Mouse (Mus musculus): ENCODE measurements around the gene Tfpi. TPM values are rescaled to one million over a fixed set of nuclear protein-coding genes. Genes with fewer than 3 reads are reported as not detected.
"Not testable (repeated sequence)": the region's sequence is repeated elsewhere in the genome, so short reads cannot be mapped to it uniquely, and the experiment has no call there.

Gene Tfpi
- total RNA-seq (2021), result 1 to 10 TPM; 3.8 to 4.4 TPM
- long read RNA-seq, experiment 1, partial matches to known transcripts, result 0 of 4 reads
- long read RNA-seq, experiment 1, other reads (novel, unspliced or antisense), result 2 of 4 reads
- long read RNA-seq, experiment 2, partial matches to known transcripts, result 0 of 4 reads
- long read RNA-seq, experiment 2, other reads (novel, unspliced or antisense), result 2 of 4 reads

- no peak for DNase-seq (ENCODE audit: extremely low spot score in 1 of 2, low spot score in 2 of 2)
- intact Hi-C loops (cut with DNase I), result no loop called here
- TF ChIP-seq CTCF (IDR thresholded peaks at IDR 0.05), result no peak
- H3K4me3 ChIP-seq, result peak within 1 kb of the TSS; percentile 6; the same call in 1 of the 2 replicates
- peak within 1 kb of the TSS; percentile 15; the same call in 1 of the 2 replicates for H3K27ac ChIP-seq
These were observed at the start of gene Tfpi for GRCm38 (mm10) chr2:84476577-84476976. Gene Tfpi, minus strand, starts transcription at chr2:84476775.

GRCm38 (mm10) chr2:84526221-84526620, 49.6 kb upstream of the Tfpi start:
- H3K27ac ChIP-seq, result no peak overlapping the region
- TF ChIP-seq CTCF (IDR thresholded peaks at IDR 0.05), result no peak
- intact Hi-C loops (cut with DNase I), result no loop called here
- no peak overlapping the region for H3K4me3 ChIP-seq
- no peak for DNase-seq (ENCODE audit: extremely low spot score in 1 of 2, low spot score in 2 of 2)

GRCm38 (mm10) chr2:84525806-84526205, 49.2 kb upstream of the Tfpi start:
- TF ChIP-seq CTCF (IDR thresholded peaks at IDR 0.05), result no peak
- intact Hi-C loops (cut with DNase I), result no loop called here
- no peak for DNase-seq (ENCODE audit: extremely low spot score in 1 of 2, low spot score in 2 of 2)
- Histone ChIP-seq H3K4me3 (no peak overlapping the region), H3K27ac (no peak overlapping the region)

- no peak for DNase-seq (ENCODE audit: extremely low spot score in 1 of 2, low spot score in 2 of 2)
- intact Hi-C loops (cut with DNase I), result no loop called here
- TF ChIP-seq CTCF (IDR thresholded peaks at IDR 0.05), result no peak
- H3K4me3 ChIP-seq, result no peak overlapping the region
- no peak overlapping the region for H3K27ac ChIP-seq
These were observed 48.5 kb upstream of the Tfpi start for GRCm38 (mm10) chr2:84525047-84525446.

- DNase-seq (ENCODE audit: extremely low spot score in 1 of 2, low spot score in 2 of 2), result no peak
- H3K4me3 ChIP-seq, result no peak overlapping the region
- no peak for TF ChIP-seq CTCF (IDR thresholded peaks at IDR 0.05)
- intact Hi-C loops (cut with DNase I), result no loop called here
- no peak overlapping the region for H3K27ac ChIP-seq
These were observed 47.4 kb upstream of the Tfpi start for GRCm38 (mm10) chr2:84523994-84524393.

GRCm38 (mm10) chr2:84523103-84523865, 46.7 kb upstream of the Tfpi start:
- no peak for TF ChIP-seq CTCF (IDR thresholded peaks at IDR 0.05)
- DNase-seq (ENCODE audit: extremely low spot score in 1 of 2, low spot score in 2 of 2), result no peak
- H3K27ac ChIP-seq, result no peak overlapping the region
- intact Hi-C loops (cut with DNase I), result no loop called here
- no peak overlapping the region for H3K4me3 ChIP-seq

- DNase-seq (ENCODE audit: extremely low spot score in 1 of 2, low spot score in 2 of 2), result no peak
- Histone ChIP-seq H3K27ac (peak overlapping the region; percentile 24; the same call in 1 of the 2 replicates), H3K4me3 (no peak overlapping the region)
- no peak for TF ChIP-seq CTCF (IDR thresholded peaks at IDR 0.05)
- intact Hi-C loops (cut with DNase I), result no loop called here
These were observed 43.0 kb upstream of the Tfpi start for GRCm38 (mm10) chr2:84519514-84520067.

GRCm38 (mm10) chr2:84518767-84519166, 42.2 kb upstream of the Tfpi start:
- intact Hi-C loops (cut with DNase I), result no loop called here
- no peak for TF ChIP-seq CTCF (IDR thresholded peaks at IDR 0.05)
- no peak for DNase-seq (ENCODE audit: extremely low spot score in 1 of 2, low spot score in 2 of 2)
- H3K4me3 ChIP-seq, result no peak overlapping the region
- H3K27ac ChIP-seq, result no peak overlapping the region

- intact Hi-C loops (cut with DNase I), result loop anchor here (5.0 kb wide), 1 partner anchor 44 kb away; no protein-coding TSS in a partner anchor
- no peak for TF ChIP-seq CTCF (IDR thresholded peaks at IDR 0.05)
- Histone ChIP-seq H3K4me3 (no peak overlapping the region), H3K27ac (no peak overlapping the region)
- DNase-seq (ENCODE audit: extremely low spot score in 1 of 2, low spot score in 2 of 2), result no peak
These were observed 36.7 kb upstream of the Tfpi start for GRCm38 (mm10) chr2:84513281-84513680.

- intact Hi-C loops (cut with DNase I), result loop anchor here (5.0 kb wide), 1 partner anchor 46 kb away; no protein-coding TSS in a partner anchor
- no peak for TF ChIP-seq CTCF (IDR thresholded peaks at IDR 0.05)
- no peak overlapping the region for H3K4me3 ChIP-seq
- H3K27ac ChIP-seq, result peak overlapping the region; percentile 62
- DNase-seq (ENCODE audit: extremely low spot score in 1 of 2, low spot score in 2 of 2), result no peak
These were observed 34.9 kb upstream of the Tfpi start for GRCm38 (mm10) chr2:84511508-84511907.

- peak; percentile 43 to 69 for DNase-seq (ENCODE audit: extremely low spot score in 1 of 2, low spot score in 2 of 2)
- Histone ChIP-seq H3K27ac (peak overlapping the region; percentile 9; the same call in 1 of the 2 replicates), H3K4me3 (no peak overlapping the region)
- TF ChIP-seq CTCF (IDR thresholded peaks at IDR 0.05), result no peak
- intact Hi-C loops (cut with DNase I), result loop anchor here (5.0 kb wide), 1 partner anchor 46 kb away; no protein-coding TSS in a partner anchor
These were observed 34.5 kb upstream of the Tfpi start for GRCm38 (mm10) chr2:84511036-84511435.

GRCm38 (mm10) chr2:84504954-84505394, 28.4 kb upstream of the Tfpi start:
- H3K4me3 ChIP-seq; intact Hi-C loops (cut with DNase I); DNase-seq (ENCODE audit: extremely low spot score in 1 of 2, low spot score in 2 of 2); H3K27ac ChIP-seq: not testable (repeated sequence)

Measured in left cerebral cortex, adult 2 months (tissue).